ENCODE assay signal across 8 mouse cellular contexts in genomic region chr8:107424597-107425229, GRCm38 (mm10). TPM values are rescaled to one million over a fixed set of nuclear protein-coding genes. Genes with fewer than 3 reads are reported as not detected.
A peak's percentile ranks its signal among the peaks of the same experiment; 100 is the strongest.
DNase-seq lines count a peak whose midpoint lies in the region; ATAC-seq and TF ChIP-seq lines count a peak whose summit lies in the region.

TSS of gene Nob1 (minus strand) at chr8:107425051.

- peak within 1 kb of the TSS; percentile 93 for H3K27ac ChIP-seq in hindbrain, embryonic 10.5 days
- H3K27ac ChIP-seq in lung, postnatal 0 days (ENCODE audit: low read length): peak within 1 kb of the TSS; percentile 71

- TF ChIP-seq EP300 in lung, postnatal 0 days (IDR thresholded peaks at IDR 0.05): no peak

- peak; percentile 99 for TF ChIP-seq CTCF in lung, postnatal 0 days (IDR thresholded peaks at IDR 0.05)

- ATAC-seq in frontal cortex, adult (ENCODE audit: low TSS enrichment): peak; percentile 100
- ATAC-seq in lung, postnatal 0 days: peak; percentile 99

- peak within 1 kb of the TSS; percentile 67 for H3K4me2 ChIP-seq in lung, postnatal 0 days (replicated peaks; ENCODE audit: low read depth, low read length)

- no peaks in the 10 kb centered on the region for H3K9me3 ChIP-seq in hindbrain, embryonic 10.5 days
- H3K9me3 ChIP-seq in lung, postnatal 0 days (ENCODE audit: low read length): no peaks in the 10 kb centered on the region

- WGBS in hindbrain, embryonic 10.5 days: under 1% methylated on average over 50 of the region's 50 CpGs
- under 1% methylated on average over 50 of the region's 50 CpGs for WGBS in lung, postnatal 0 days

- peak within 1 kb of the TSS; percentile 83 for H3K4me3 ChIP-seq in hindbrain, embryonic 10.5 days
- H3K4me3 ChIP-seq in lung, postnatal 0 days (ENCODE audit: low read depth, low read length): peak within 1 kb of the TSS; percentile 69

- peak; percentile 88 for DNase-seq in MEL-GATA-1-ER (ENCODE audit: extremely low read depth, low read depth)
- peak; percentile 97 for DNase-seq in cerebellum, adult 8-10 months
- DNase-seq in hindbrain, embryonic 10.5 days (ENCODE audit: low spot score): peak; percentile 97
- peak; percentile 96 for DNase-seq in layer of hippocampus, adult 9-11 months
- DNase-seq in lung, postnatal 0 days (ENCODE audit: low spot score): peak; percentile 99
- peak; percentile 98 for DNase-seq in ovary, postnatal 14 days (ENCODE audit: low spot score)
- DNase-seq in thymus, postnatal 14 days: peak; percentile 98

- no peaks in the 10 kb centered on the region for H3K27me3 ChIP-seq in hindbrain, embryonic 10.5 days (ENCODE audit: insufficient read depth, poor library complexity, severe bottlenecking)
- H3K27me3 ChIP-seq in lung, postnatal 0 days (replicated peaks; ENCODE audit: insufficient read depth, low read length): no peaks in the 10 kb centered on the region

- peaks cover 37% of the 10 kb centered on the region for H3K36me3 ChIP-seq in hindbrain, embryonic 10.5 days
- peaks cover 5% of the 10 kb centered on the region; the same call in 1 of the 2 replicates for H3K36me3 ChIP-seq in lung, postnatal 0 days (ENCODE audit: insufficient read depth, low read length)

- peak within 1 kb of the TSS; percentile 76 for H3K9ac ChIP-seq in lung, postnatal 0 days (replicated peaks; ENCODE audit: low read depth)

- H3K4me1 ChIP-seq in hindbrain, embryonic 10.5 days (replicated peaks): peaks cover 23% of the 10 kb centered on the region
- no peaks in the 10 kb centered on the region for H3K4me1 ChIP-seq in lung, postnatal 0 days (ENCODE audit: insufficient read depth, low read depth, low read length)

RNA-seq across cellular contexts. Expression of gene Nob1, which starts in this region (rescaled TPM):
- polyA plus RNA-seq in hindbrain, embryonic 10.5 days (2016; fragmentation: Nextera tagmentation; extraction: Ambion mirVana): 91.8 and 92.7 TPM in 2 replicates
- polyA plus RNA-seq in lung, postnatal 0 days (2015; fragmentation: Nextera tagmentation; extraction: Ambion mirVana): 26.4 and 27.5 TPM in 2 replicates

Comparison
In these comparisons a context has a peak if more than half of its experiments do, and no peak if none do; other contexts are left out.
1. Peak in every context shown above with its lines: DNase-seq, ATAC-seq, H3K4me3 ChIP-seq and H3K27ac ChIP-seq.